Mouse (Mus musculus) fat pad, adult 2 months (tissue): ENCODE data around the gene Btnl1.

ENCODE experiments used
- DNase-seq: peaks from one replicate; pipeline ENCODE4 v3.0.0-alpha.2; 2011; ENCODE audit warnings: low read depth, low spot score; ENCODE audit errors: extremely low read depth

Gene Btnl1

GRCm38 (mm10) chr17:34376847-34377246, at the start of gene Btnl1:
TSS of gene Btnl1 (plus strand) at chr17:34377132.
- no peak for DNase-seq

- DNase-seq = no peak
These were observed 47.1 kb upstream of the Btnl1 start for GRCm38 (mm10) chr17:34329807-34330206.

- DNase-seq = no peak
These were observed 45.7 kb upstream of the Btnl1 start for GRCm38 (mm10) chr17:34331200-34331599.

GRCm38 (mm10) chr17:34340619-34341402, 36.1 kb upstream of the Btnl1 start:
- DNase-seq = no peak

- DNase-seq = no peak
These were observed 32.0 kb upstream of the Btnl1 start for GRCm38 (mm10) chr17:34344882-34345281.

GRCm38 (mm10) chr17:34345486-34345885, 31.4 kb upstream of the Btnl1 start:
- DNase-seq = no peak

- DNase-seq = no peak
These were observed 30.9 kb upstream of the Btnl1 start for GRCm38 (mm10) chr17:34346041-34346440.

GRCm38 (mm10) chr17:34347606-34348308, 29.2 kb upstream of the Btnl1 start:
- no peak for DNase-seq

DNA sequence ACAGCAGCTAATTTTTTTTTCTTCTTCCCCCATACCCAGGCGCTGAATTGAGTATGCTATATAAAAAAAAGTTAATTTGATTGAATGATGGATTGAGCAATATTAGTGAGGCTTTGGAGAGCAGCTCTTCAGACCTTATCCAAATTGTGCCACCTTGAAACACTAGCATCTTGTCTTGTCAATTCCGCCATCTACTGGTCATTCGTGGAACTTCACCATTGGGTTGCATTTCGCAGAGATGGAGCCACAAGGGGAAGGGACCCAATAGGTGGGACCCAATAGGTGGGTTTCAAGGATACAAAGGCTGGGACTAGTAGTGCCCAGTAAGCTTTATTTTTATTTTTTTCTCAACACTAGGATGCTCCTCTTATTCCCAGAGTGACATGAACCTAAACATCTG, 27.5 kb upstream of the Btnl1 start:
- no peak for DNase-seq

- no peak for DNase-seq
These were observed 22.4 kb upstream of the Btnl1 start, which contains the start of gene Btnl2 for GRCm38 (mm10) chr17:34354539-34354938. TSS of gene Btnl2 (plus strand) at chr17:34354822.

DNA sequence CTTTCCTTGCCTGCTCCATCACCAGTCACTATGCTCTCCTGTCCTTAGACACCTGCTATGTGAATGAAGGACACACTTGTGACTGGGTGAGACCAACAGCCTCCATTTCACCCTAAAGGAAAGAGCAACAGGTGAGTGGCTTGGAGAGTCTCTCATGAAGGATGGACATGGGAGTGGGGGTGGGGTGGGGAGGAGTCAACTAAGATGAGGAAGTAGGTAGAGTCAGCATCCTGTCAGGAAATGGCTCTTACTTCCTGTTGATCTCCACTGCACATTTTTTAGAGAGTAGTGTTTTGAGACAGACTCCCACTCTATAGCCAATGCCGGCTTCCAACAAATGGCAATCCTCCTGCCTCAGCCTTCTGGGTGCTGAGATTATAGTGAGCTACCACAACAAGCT, 22.0 kb upstream of the Btnl1 start:
- no peak for DNase-seq

DNA sequence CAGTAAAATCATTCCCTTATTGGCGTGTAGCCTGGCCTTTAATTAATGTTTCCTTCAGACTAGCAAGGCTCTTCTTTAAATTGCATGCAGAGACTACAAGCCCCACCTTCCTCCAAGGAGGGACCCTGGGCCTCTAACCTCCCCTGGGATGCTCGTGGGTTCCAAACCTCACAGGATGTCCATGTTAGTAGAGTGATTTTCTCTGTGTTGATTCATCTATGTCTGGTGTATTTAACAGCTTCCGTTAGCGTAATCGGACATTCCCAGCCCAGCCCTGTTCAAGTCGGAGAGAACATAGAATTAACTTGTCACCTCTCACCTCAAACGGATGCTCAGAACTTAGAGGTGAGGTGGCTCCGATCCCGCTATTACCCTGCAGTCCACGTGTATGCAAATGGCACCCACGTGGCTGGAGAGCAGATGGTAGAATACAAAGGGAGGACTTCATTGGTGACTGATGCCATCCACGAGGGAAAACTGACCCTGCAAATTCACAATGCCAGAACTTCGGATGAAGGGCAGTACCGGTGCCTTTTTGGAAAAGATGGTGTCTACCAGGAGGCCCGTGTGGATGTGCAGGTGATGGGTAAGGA, 13.9 kb upstream of the Btnl1 start:
- no peak for DNase-seq

- no peak for DNase-seq
These were observed 13.1 kb upstream of the Btnl1 start for GRCm38 (mm10) chr17:34363676-34364310.

GRCm38 (mm10) chr17:34365031-34365430, 11.9 kb upstream of the Btnl1 start:
- no peak for DNase-seq

DNA sequence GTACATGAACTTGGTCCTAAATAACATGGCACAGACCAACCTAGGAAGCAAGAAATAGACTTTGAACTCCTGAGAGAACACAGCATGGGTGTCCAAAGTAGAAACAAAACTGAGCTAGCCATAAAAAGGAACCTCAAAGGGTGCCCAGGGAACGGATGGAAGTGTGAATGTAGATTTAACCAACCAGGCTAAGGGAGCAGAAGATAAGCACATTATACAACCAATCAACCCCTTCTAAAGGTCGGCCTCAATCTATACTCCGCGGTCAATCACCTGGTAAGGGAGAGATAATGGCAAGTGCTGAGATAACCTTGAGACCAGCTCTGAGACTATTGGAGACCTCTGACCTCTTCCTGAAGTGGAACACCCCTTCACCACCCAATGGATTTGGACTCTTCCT, 6.4 kb upstream of the Btnl1 start:
- DNase-seq = no peak

GRCm38 (mm10) chr17:34373055-34373709, 3.8 kb upstream of the Btnl1 start:
- no peak for DNase-seq

GRCm38 (mm10) chr17:34377450-34378209, 698 bp downstream of the Btnl1 start:
- no peak for DNase-seq

- no peak for DNase-seq
These were observed 1.8 kb downstream of the Btnl1 start for GRCm38 (mm10) chr17:34378716-34379115.

DNA sequence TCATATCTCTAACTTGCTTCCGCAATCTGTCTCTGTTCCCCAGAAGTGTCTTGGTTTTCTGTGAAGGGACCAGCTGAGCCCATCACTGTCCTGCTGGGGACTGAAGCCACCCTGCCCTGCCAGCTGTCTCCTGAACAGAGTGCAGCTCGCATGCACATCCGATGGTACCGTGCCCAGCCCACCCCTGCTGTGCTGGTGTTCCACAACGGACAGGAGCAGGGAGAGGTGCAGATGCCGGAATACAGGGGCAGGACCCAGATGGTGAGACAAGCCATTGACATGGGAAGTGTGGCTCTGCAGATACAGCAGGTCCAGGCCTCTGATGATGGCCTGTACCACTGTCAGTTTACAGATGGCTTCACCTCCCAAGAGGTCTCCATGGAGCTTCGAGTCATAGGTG, 2.5 kb downstream of the Btnl1 start:
- DNase-seq = no peak

DNA sequence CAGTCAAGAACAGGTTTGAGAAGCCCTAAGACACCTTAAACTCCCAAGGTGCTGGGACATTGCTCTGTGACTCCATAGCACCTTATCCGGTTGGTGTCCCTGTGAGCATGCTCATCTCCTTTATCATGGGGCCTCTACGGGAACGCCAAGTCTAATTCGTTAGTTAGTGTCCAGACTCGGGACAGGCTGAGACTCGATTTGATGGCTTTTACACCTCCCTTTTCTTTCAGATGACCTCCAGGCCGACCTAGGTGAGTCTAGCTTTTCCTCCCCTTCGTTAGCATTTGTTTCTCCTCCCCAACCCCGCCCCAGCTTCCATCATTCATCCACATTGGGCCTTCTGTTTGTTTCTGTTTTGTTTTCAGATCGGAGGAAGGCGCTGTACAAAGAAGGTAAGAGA, 4.9 kb downstream of the Btnl1 start:
- DNase-seq = no peak
